Mouse (Mus musculus) midbrain, embryonic 14.5 days (tissue): ENCODE measurements around the gene Casq2. TPM values are rescaled to one million over a fixed set of nuclear protein-coding genes. Genes with fewer than 3 reads are reported as not detected.
"Not testable (repeated sequence)": the region's sequence is repeated elsewhere in the genome, so short reads cannot be mapped to it uniquely, and the experiment has no call there.

Source experiments
- ATAC-seq: fragments of 200-750 bp; cut with Nextera tagmentation; 2 replicates; pipeline ENCODE4 v1.8.0; 2017; ENCODE audit warnings: moderate number of reproducible peaks, moderate library complexity; ENCODE audit not compliant: low FRiP score, low TSS enrichment
- DNase-seq: peaks from one replicate; pipeline ENCODE4 v3.0.0-alpha.2; 2015
- H3K27ac ChIP-seq: fragments of 300-500 bp; sonication (generic); replicated peaks from 2 replicates; pipeline ENCODE4 v1.5.1; 2014; ENCODE audit warnings: mild to moderate bottlenecking, low read depth, low read length, moderate library complexity
- H3K27me3 ChIP-seq: fragments of 300-500 bp; sonication (generic); 2 replicates; pipeline ENCODE4 v1.6.1; 2014; ENCODE audit warnings: low read length, control low read depth, mixed read lengths; ENCODE audit not compliant: control insufficient read depth, insufficient read depth
- H3K36me3 ChIP-seq: fragments of 300-500 bp; sonication (generic); 2 replicates; pipeline ENCODE4 v1.6.1; 2014; ENCODE audit warnings: low read length, control low read depth; ENCODE audit not compliant: control insufficient read depth, insufficient read depth
- H3K4me1 ChIP-seq: fragments of 300-500 bp; sonication (generic); 2 replicates; pipeline ENCODE4 v1.6.1; 2014; ENCODE audit warnings: mild to moderate bottlenecking, antibody characterized with exemption, low read length, control low read depth; ENCODE audit not compliant: control insufficient read depth, insufficient read depth
- H3K4me2 ChIP-seq: fragments of 300-500 bp; sonication (generic); 2 replicates; pipeline ENCODE4 v1.6.1; 2014; ENCODE audit warnings: mild to moderate bottlenecking, low read length, moderate library complexity
- H3K4me3 ChIP-seq: fragments of 300-500 bp; sonication (generic); replicated peaks from 2 replicates; pipeline ENCODE4 v1.5.1; 2014; ENCODE audit warnings: low read depth, low read length
- H3K9ac ChIP-seq: fragments of 300-500 bp; sonication (generic); replicated peaks from 2 replicates; pipeline ENCODE4 v1.6.1; 2014; ENCODE audit warnings: mild to moderate bottlenecking, low read length, moderate library complexity
- H3K9me3 ChIP-seq: fragments of 300-500 bp; sonication (generic); 2 replicates; pipeline ENCODE4 v1.6.1; 2016; ENCODE audit warnings: low read length, control low read depth, mixed read lengths; ENCODE audit not compliant: control insufficient read depth
- WGBS: fragments of 180-500 bp; shearing (Covaris S2); extraction: QIAGEN DNeasy Blood & Tissue Kit; methylation state at CpG from one replicate; pipeline ENCODE4 v1.1.7; 2014; 5-methylcytosine and 5-hydroxymethylcytosine counted together
- polyA plus RNA-seq: library from polyadenylated mRNA; unstranded; fragments of >200 nt; fragmentation: Nextera tagmentation; extraction: Ambion mirVana; gene quantifications from 2 replicates; pipeline ENCODE4 v1.2.1, GENCODE M21; 2014

Casq2 gene
- polyA plus RNA-seq, 1 experiment from 2014 or later, result 0.16 TPM

DNA sequence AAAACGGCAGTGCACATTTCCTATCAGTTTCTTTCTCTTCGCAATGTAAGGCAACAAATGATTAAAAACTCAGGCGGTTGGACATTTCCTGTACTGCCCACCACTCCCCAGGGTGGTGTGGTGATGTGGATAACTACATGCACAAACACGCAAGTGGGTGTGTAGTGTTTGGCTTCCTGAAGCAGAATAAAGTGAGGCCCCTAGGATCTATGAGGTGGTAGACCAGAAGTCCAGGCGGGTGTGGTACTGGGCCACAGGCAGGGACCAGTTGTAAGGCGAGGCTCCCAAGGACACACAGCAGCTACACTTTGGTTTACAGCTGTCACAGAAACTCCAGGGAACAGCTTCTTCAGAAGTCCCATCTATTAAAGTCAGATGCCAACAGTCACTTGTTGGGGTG, 71.4 kb downstream of the Casq2 start:
- no peak overlapping the region for H3K4me2 ChIP-seq
- DNase-seq (no peak), ATAC-seq (no peak)
- H3K27me3 ChIP-seq, result no peaks in the 10 kb centered on the region
- H3K36me3 ChIP-seq, result no peaks in the 10 kb centered on the region
- no peak overlapping the region for H3K27ac ChIP-seq
- 0 out of 2 replicates have a peak, but pooled peaks cover under 1% of the 10 kb centered on the region for H3K4me1 ChIP-seq
- no peaks in the 10 kb centered on the region for H3K9me3 ChIP-seq
- no peak overlapping the region for H3K9ac ChIP-seq
- no peak overlapping the region for H3K4me3 ChIP-seq
- WGBS, result 93% methylated on average over 6 of the region's 6 CpGs

DNA sequence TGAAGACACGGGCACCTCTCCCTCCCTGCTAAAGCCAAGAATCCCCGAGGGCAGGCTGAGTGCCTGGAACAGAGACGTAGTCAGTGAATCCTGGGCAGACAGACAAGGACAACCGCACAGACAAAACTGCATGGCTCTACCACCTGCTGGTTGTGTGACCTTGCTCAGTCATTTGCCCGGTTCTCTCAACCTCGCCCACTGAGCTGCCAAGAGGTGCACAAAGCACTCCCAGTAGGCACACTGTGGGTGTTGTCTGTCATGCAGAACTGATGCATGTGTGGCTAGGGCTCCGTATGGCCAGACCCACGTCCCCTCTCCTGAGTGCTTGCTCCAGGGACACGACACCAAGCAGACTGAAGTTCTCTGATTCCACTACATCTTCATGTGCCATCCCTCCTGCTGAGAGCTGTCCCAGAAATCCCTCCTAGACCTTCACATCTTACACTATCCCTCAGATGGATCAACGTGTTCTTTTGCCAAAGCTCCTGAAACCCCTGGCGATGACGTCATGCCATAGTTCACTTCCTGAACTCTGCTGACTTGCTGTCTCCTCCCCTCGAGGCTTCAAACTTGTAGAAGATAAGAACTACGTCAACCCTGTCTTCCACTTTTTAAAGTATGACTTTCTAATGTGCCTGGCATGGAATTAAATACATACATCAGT, 72.7 kb downstream of the Casq2 start:
- no peaks in the 10 kb centered on the region for H3K9me3 ChIP-seq
- no peaks in the 10 kb centered on the region for H3K27me3 ChIP-seq
- WGBS, result 72% methylated on average over 14 of the region's 14 CpGs
- H3K4me3 ChIP-seq, result no peak overlapping the region
- no peak for DNase-seq
- H3K27ac ChIP-seq, result no peak overlapping the region
- H3K4me1 ChIP-seq, result no peaks in the 10 kb centered on the region
- H3K36me3 ChIP-seq, result no peaks in the 10 kb centered on the region
- ATAC-seq, result no peak
- H3K4me2 ChIP-seq, result no peak overlapping the region
- H3K9ac ChIP-seq, result no peak overlapping the region

DNA sequence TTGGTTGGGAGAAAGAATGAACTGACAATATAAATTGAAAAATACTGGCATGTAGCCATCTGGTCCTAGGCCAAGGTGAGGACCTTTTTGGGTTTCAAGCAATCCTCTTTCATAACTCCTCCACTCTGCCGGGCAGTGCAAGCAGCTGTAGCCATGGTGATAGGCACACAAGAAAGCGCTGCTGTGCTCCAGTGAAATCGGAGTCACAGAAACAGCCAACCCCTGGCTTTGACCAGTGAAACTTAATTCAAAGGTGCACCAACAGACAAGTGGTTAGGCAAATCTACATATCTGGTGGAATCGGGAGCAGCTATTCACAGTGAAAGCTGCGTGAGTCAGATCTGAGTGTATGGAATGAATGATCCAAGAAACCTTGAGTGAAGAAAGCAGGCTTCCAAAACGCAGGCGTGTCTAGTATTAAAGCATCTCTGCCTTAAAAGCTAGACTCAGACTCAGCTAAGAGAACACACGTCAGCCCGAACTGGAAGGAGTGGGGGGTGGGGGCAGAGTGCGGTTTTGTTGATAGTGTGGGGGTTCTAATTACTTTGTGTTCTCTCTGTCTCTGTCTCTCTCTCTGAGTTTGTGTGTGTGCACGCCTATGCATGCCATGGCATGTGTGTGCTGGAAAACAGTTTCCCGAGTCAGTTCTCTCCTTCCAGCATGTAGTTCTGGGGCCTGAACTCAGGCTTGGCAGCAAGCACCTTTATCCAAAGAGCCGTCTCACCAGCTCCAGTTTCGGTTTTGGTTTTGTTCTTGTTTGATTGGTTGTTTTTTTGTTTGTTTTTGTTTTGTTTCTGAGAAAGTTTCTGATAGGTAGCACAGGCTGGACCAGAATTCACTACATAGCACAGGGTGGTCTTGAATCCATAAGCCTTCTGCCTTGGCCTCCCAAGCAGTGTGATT, 73.5 kb downstream of the Casq2 start:
- H3K4me2 ChIP-seq, result no peak overlapping the region
- WGBS, result 51% methylated on average over 14 of the region's 14 CpGs

DNA sequence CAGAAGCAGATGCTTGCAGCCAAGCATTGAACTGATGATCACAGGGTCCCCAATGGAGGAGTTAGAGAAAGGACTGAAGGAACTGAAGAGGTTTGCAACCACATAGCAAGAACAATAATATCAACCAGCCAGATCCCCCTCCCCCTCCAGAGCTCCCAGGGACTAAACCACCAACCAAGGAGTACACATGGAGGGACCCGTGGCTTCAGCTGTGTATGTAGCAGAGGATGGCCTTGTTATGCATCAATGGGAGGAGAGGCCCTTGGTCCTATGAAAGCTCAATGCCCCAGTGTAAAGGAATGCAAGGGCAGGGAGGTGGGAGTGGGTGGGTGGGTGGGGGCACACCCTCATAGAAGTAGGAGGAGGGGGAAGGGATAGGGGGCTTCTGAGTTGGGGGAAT, 77.6 kb downstream of the Casq2 start:
- not testable (repeated sequence) for DNase-seq
- WGBS, result 58% methylated on average over 1 of the region's 1 CpGs

More for the DNA sequence above, 73.5 kb downstream of the Casq2 start:
- Histone ChIP-seq H3K9ac (no peak overlapping the region), H3K4me1 (no peaks in the 10 kb centered on the region), H3K9me3 (no peaks in the 10 kb centered on the region), H3K27me3 (no peaks in the 10 kb centered on the region), H3K36me3 (no peaks in the 10 kb centered on the region), H3K27ac (no peak overlapping the region), H3K4me3 (no peak overlapping the region)
- ATAC-seq, result no peak
- DNase-seq, result peak; percentile 61

DNA sequence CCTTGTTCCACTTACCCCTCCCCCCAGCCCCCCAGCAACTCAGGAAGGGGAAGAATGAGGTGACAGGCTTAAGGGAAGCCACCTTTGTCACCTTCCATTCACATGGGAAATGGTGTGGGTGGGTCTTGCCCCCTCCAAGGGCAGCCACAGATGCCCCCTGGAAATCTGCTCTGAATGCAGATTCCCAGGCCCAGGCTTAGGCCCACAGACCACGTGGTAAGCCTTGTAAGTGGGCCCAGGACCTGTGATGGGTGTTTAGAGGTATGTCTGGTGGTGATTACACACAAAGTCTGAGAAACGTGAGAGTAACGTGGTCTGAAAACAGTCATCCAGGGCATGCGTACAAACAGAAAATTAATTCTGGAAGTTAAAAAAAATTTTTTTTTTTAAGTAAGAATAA, 78.7 kb downstream of the Casq2 start:
- H3K4me3 ChIP-seq, result no peak overlapping the region
- DNase-seq (no peak), ATAC-seq (no peak)
- peaks cover 14% of the 10 kb centered on the region for H3K4me1 ChIP-seq
- 69% methylated on average over 4 of the region's 4 CpGs for WGBS
- no peak overlapping the region for H3K4me2 ChIP-seq
- H3K9ac ChIP-seq, result no peak overlapping the region
- H3K9me3 ChIP-seq, result no peaks in the 10 kb centered on the region
- no peaks in the 10 kb centered on the region for H3K36me3 ChIP-seq
- no peak overlapping the region for H3K27ac ChIP-seq
- H3K27me3 ChIP-seq, result no peaks in the 10 kb centered on the region; the same call in 1 of the 2 replicates

More for the DNA sequence above, 77.6 kb downstream of the Casq2 start:
- not testable (repeated sequence) for H3K27ac ChIP-seq, H3K4me2 ChIP-seq, H3K4me3 ChIP-seq, ATAC-seq, H3K27me3 ChIP-seq, H3K9me3 ChIP-seq, H3K4me1 ChIP-seq, H3K36me3 ChIP-seq, H3K9ac ChIP-seq

DNA sequence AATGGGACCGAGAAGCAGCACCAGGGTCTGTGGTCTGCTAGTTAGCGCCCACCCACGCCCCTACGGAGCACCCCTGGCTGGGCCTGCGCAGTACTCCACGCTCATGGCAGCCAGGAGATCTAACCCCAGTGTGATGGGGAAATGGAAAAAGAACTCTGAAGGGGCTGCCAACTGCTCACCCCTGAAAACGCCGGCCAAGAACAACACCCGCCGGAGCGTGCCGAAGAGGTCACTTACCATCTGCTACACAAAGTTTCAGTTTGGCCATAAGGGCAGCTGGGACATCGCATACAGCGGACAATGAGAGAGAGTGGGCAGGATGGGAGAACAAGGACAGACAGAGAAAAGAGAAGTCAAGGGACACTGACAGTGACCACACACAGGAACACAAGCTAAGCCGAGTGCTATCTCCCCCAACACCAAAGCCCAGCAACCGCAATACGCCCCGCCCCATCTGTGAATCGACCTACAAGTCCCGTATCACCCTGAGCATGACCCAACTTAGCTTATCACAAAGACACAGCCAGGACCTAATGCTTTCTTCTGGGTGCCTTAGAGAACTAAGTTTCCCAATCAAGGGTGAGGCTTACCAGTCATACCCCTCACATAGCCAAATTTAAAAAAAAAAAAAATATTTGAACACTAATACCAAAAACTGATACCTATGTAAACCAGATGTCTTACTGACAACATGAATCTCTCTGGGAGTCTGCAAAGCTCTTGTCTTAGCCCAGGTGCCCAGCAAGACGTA, 79.5 kb downstream of the Casq2 start:
- Histone ChIP-seq H3K9ac (no peak overlapping the region), H3K27ac (no peak overlapping the region), H3K4me2 (no peak overlapping the region), H3K9me3 (no peaks in the 10 kb centered on the region), H3K27me3 (no peaks in the 10 kb centered on the region; the same call in 1 of the 2 replicates), H3K4me3 (no peak overlapping the region), H3K4me1 (peaks cover 14% of the 10 kb centered on the region), H3K36me3 (no peaks in the 10 kb centered on the region)
- DNase-seq, result no peak
- ATAC-seq, result no peak
- WGBS, result 87% methylated on average over 21 of the region's 21 CpGs

DNA sequence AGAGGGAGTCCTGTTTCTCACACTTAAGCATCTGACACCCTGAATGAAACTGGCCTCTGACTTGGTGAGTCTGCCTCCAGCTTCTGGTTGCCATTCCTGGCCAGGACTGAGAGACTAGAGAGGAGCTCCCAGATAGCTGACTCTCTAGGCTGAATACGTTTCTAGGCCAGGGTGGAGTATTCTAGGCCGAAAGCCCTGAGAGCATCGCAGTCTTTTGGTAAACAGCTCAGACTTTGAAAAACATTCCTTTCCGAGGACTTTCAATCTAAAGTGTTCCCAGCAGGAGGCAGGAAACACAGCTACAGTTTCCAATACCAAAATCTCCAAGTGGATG, 80.0 kb downstream of the Casq2 start:
- Histone ChIP-seq H3K36me3 (no peaks in the 10 kb centered on the region), H3K9me3 (no peaks in the 10 kb centered on the region), H3K4me3 (no peak overlapping the region), H3K27me3 (no peaks in the 10 kb centered on the region; the same call in 1 of the 2 replicates), H3K9ac (no peak overlapping the region), H3K27ac (no peak overlapping the region), H3K4me1 (peaks cover 14% of the 10 kb centered on the region), H3K4me2 (no peak overlapping the region)
- no peak for ATAC-seq
- DNase-seq, result no peak
- WGBS, result 74% methylated on average over 4 of the region's 4 CpGs

DNA sequence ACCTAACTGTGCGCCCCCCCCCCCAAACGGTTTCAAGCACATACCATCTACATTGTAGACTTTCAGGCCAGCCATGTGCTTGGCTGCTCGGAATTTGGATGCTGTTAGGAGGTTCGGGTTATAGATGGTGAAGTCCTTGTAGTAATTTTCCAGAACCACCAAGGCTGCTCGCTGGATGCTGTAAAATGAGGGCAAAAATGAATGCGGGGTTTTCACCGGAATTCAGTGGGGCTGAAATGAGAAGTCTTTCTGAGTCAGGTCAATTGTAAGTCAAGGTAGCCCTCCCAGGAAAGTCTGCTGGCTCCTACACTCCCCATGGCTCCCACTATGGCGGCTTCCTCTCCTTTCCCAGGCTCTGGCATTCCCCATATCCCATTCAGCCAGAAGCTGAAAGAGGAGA, 80.6 kb downstream of the Casq2 start:
- 79% methylated on average over 8 of the region's 8 CpGs for WGBS
- ATAC-seq, result no peak

More for the DNA sequence above, 80.6 kb downstream of the Casq2 start:
- H3K4me2 ChIP-seq, result no peak overlapping the region
- H3K9ac ChIP-seq, result no peak overlapping the region
- no peak for DNase-seq
- no peak overlapping the region for H3K4me3 ChIP-seq
- H3K36me3 ChIP-seq, result no peaks in the 10 kb centered on the region
- no peaks in the 10 kb centered on the region; the same call in 1 of the 2 replicates for H3K27me3 ChIP-seq
- H3K9me3 ChIP-seq, result no peaks in the 10 kb centered on the region
- H3K4me1 ChIP-seq, result peaks cover 14% of the 10 kb centered on the region
- no peak overlapping the region for H3K27ac ChIP-seq
